In genomic region chr7:132640946-132641345, GRCm38 (mm10) we compare ENCODE assay signal across 12 mouse cellular contexts. TPM values are rescaled to one million over a fixed set of nuclear protein-coding genes. Genes with fewer than 3 reads are reported as not detected.
A peak's percentile ranks its signal among the peaks of the same experiment; 100 is the strongest.
DNase-seq lines count a peak whose midpoint lies in the region; ATAC-seq and TF ChIP-seq lines count a peak whose summit lies in the region.
"Had no signal": no experiment of that assay in that cellular context is flagged by ENCODE, and none has a peak within 500 bp of the region (broad histone marks: within the 10 kb centered on the region; RNA-seq: fewer than 3 reads in every experiment).

No protein-coding gene starts in this region.

- no peak overlapping the region for H3K9ac ChIP-seq in forebrain, embryonic 12.5 days
- no peak overlapping the region for H3K9ac ChIP-seq in forebrain, embryonic 13.5 days
- H3K9ac ChIP-seq in midbrain, embryonic 14.5 days (replicated peaks; ENCODE audit: low read length): no peak overlapping the region
- no peak overlapping the region for H3K9ac ChIP-seq in midbrain, embryonic 15.5 days
- H3K9ac ChIP-seq in hindbrain, postnatal 0 days (replicated peaks; ENCODE audit: low read length): no peak overlapping the region
- H3K9ac ChIP-seq: embryonic facial prominence, embryonic 12.5 days had no signal

- H3K4me2 ChIP-seq in forebrain, embryonic 12.5 days: no peak overlapping the region
- no peak overlapping the region for H3K4me2 ChIP-seq in forebrain, embryonic 13.5 days
- H3K4me2 ChIP-seq in midbrain, embryonic 14.5 days (ENCODE audit: low read length): no peak overlapping the region
- H3K4me2 ChIP-seq in midbrain, embryonic 15.5 days: no peak overlapping the region
- H3K4me2 ChIP-seq in hindbrain, postnatal 0 days (ENCODE audit: low read depth, low read length): no peak overlapping the region
- H3K4me2 ChIP-seq: embryonic facial prominence, embryonic 12.5 days had no signal

- peak; percentile 46; the same call in 1 of the 2 replicates for ATAC-seq in forebrain, embryonic 12.5 days (ENCODE audit: low FRiP score)
- no peak for ATAC-seq in forebrain, embryonic 13.5 days
- no peak for ATAC-seq in midbrain, embryonic 14.5 days (ENCODE audit: low FRiP score, low TSS enrichment)
- ATAC-seq in midbrain, embryonic 15.5 days (replicated peaks): no peak
- ATAC-seq in hindbrain, postnatal 0 days: 0 out of 2 replicates have a peak, but pooled peaks have one; percentile 31
- ATAC-seq in megakaryocyte, adult 5-6 weeks (ENCODE audit: poor library complexity, severe bottlenecking): no peak
- ATAC-seq: activated CD4-positive, CD25-positive, alpha-beta regulatory T cell, adult 4 months had no signal

- 56% methylated on average over 9 of the region's 9 CpGs for WGBS in forebrain, embryonic 12.5 days
- 39% methylated on average over 9 of the region's 9 CpGs for WGBS in forebrain, embryonic 13.5 days
- WGBS in midbrain, embryonic 14.5 days: 49% methylated on average over 9 of the region's 9 CpGs
- WGBS in midbrain, embryonic 15.5 days: 44% methylated on average over 9 of the region's 9 CpGs
- WGBS in hindbrain, postnatal 0 days: 19% methylated on average over 9 of the region's 9 CpGs

- H3K4me3 ChIP-seq in forebrain, embryonic 12.5 days (replicated peaks): no peak overlapping the region
- no peak overlapping the region for H3K4me3 ChIP-seq in forebrain, embryonic 13.5 days
- H3K4me3 ChIP-seq in midbrain, embryonic 14.5 days (replicated peaks; ENCODE audit: low read depth, low read length): no peak overlapping the region
- H3K4me3 ChIP-seq in midbrain, embryonic 15.5 days: no peak overlapping the region
- no peak overlapping the region for H3K4me3 ChIP-seq in hindbrain, postnatal 0 days (ENCODE audit: low read length)
- H3K4me3 ChIP-seq: embryonic facial prominence, embryonic 12.5 days had no signal

- no peak for TF ChIP-seq CTCF in hindbrain, postnatal 0 days (IDR thresholded peaks at IDR 0.05; ENCODE audit: low read depth)

- no peaks in the 10 kb centered on the region for H3K36me3 ChIP-seq in forebrain, embryonic 12.5 days (replicated peaks)
- H3K36me3 ChIP-seq in forebrain, embryonic 13.5 days (ENCODE audit: poor library complexity, severe bottlenecking): no peaks in the 10 kb centered on the region
- peaks cover 3% of the 10 kb centered on the region; the same call in 1 of the 2 replicates for H3K36me3 ChIP-seq in midbrain, embryonic 14.5 days (ENCODE audit: control insufficient read depth, insufficient read depth, low read length)
- H3K36me3 ChIP-seq in midbrain, embryonic 15.5 days (replicated peaks): no peaks in the 10 kb centered on the region
- H3K36me3 ChIP-seq in hindbrain, postnatal 0 days (ENCODE audit: insufficient read depth, low read length): no peaks in the 10 kb centered on the region
- H3K36me3 ChIP-seq: embryonic facial prominence, embryonic 12.5 days had no signal

- no peak overlapping the region for H3K27ac ChIP-seq in forebrain, embryonic 12.5 days
- no peak overlapping the region for H3K27ac ChIP-seq in forebrain, embryonic 13.5 days
- H3K27ac ChIP-seq in midbrain, embryonic 14.5 days (replicated peaks; ENCODE audit: low read depth, low read length): no peak overlapping the region
- H3K27ac ChIP-seq in midbrain, embryonic 15.5 days: no peak overlapping the region
- no peak overlapping the region for H3K27ac ChIP-seq in hindbrain, postnatal 0 days
- H3K27ac ChIP-seq: embryonic facial prominence, embryonic 12.5 days had no signal

- H3K9me3 ChIP-seq in forebrain, embryonic 12.5 days: no peaks in the 10 kb centered on the region
- no peaks in the 10 kb centered on the region for H3K9me3 ChIP-seq in forebrain, embryonic 13.5 days (replicated peaks)
- no peaks in the 10 kb centered on the region for H3K9me3 ChIP-seq in midbrain, embryonic 14.5 days (ENCODE audit: control insufficient read depth, low read length)
- H3K9me3 ChIP-seq in midbrain, embryonic 15.5 days: no peaks in the 10 kb centered on the region
- H3K9me3 ChIP-seq in hindbrain, postnatal 0 days (ENCODE audit: low read length): no peaks in the 10 kb centered on the region
- H3K9me3 ChIP-seq: embryonic facial prominence, embryonic 12.5 days had no signal

- 0 out of 2 replicates have a peak, but pooled peaks cover 2% of the 10 kb centered on the region for H3K27me3 ChIP-seq in forebrain, embryonic 12.5 days
- H3K27me3 ChIP-seq in forebrain, embryonic 13.5 days: no peaks in the 10 kb centered on the region
- no peaks in the 10 kb centered on the region for H3K27me3 ChIP-seq in midbrain, embryonic 14.5 days (ENCODE audit: control insufficient read depth, insufficient read depth, low read length)
- H3K27me3 ChIP-seq in midbrain, embryonic 15.5 days (replicated peaks): no peaks in the 10 kb centered on the region
- H3K27me3 ChIP-seq in hindbrain, postnatal 0 days (ENCODE audit: insufficient read depth, low read length): no peaks in the 10 kb centered on the region

- DNase-seq in midbrain, embryonic 14.5 days: peak; percentile 32
- DNase-seq in hindbrain, postnatal 0 days (ENCODE audit: low spot score): peak; percentile 70
- DNase-seq in mesoderm, embryonic 11.5 days (ENCODE audit: low read depth, low spot score): peak; percentile 46
- no peak for DNase-seq in Muller cell, postnatal 12 days (ENCODE audit: inconsistent ontology term)

- H3K4me1 ChIP-seq in forebrain, embryonic 12.5 days: peaks cover 14% of the 10 kb centered on the region
- peaks cover 10% of the 10 kb centered on the region for H3K4me1 ChIP-seq in forebrain, embryonic 13.5 days
- peaks cover 4% of the 10 kb centered on the region; the same call in 1 of the 2 replicates for H3K4me1 ChIP-seq in midbrain, embryonic 14.5 days (ENCODE audit: control insufficient read depth, insufficient read depth, low read length)
- peaks cover 9% of the 10 kb centered on the region; the same call in 1 of the 2 replicates for H3K4me1 ChIP-seq in midbrain, embryonic 15.5 days
- H3K4me1 ChIP-seq in hindbrain, postnatal 0 days (ENCODE audit: insufficient read depth, low read length): no peaks in the 10 kb centered on the region; the same call in 1 of the 2 replicates
- H3K4me1 ChIP-seq: embryonic facial prominence, embryonic 12.5 days had no signal

RNA-seq across cellular contexts. Expression of gene Lhpp, which starts 30.5 kb away (rescaled TPM):
- 10.9 and 12.1 TPM in 2 replicates for polyA plus RNA-seq in forebrain, embryonic 12.5 days (2016; fragmentation: Nextera tagmentation; extraction: Ambion mirVana)
- polyA plus RNA-seq in forebrain, embryonic 13.5 days (2015; fragmentation: Nextera tagmentation; extraction: Ambion mirVana): 14.5 and 16.8 TPM in 2 replicates
- 35.9 and 41.1 TPM in 2 replicates for polyA plus RNA-seq in midbrain, embryonic 14.5 days (2014; fragmentation: Nextera tagmentation; extraction: Ambion mirVana)
- polyA plus RNA-seq in midbrain, embryonic 15.5 days (2015; fragmentation: Nextera tagmentation; extraction: Ambion mirVana): 38.3 and 39.4 TPM in 2 replicates
- total RNA-seq in hindbrain, postnatal 0 days (2014; rRNA removed): 42.5 and 55.6 TPM in 2 replicates
- polyA plus RNA-seq in hindbrain, postnatal 0 days (2015; fragmentation: Nextera tagmentation; extraction: Ambion mirVana): 53.3 and 56.7 TPM in 2 replicates
- 5.1 and 6.9 TPM in 2 replicates for total RNA-seq in megakaryocyte, adult 5-6 weeks (2015)
- total RNA-seq in megakaryocyte, adult 5-6 weeks (2017): 5.8 and 6.1 TPM in 2 replicates

RNA-seq across cellular contexts. Expression of gene Nkx1-2, which starts 41.5 kb away (rescaled TPM):
- 0.21 and 0.72 TPM in 2 replicates for polyA plus RNA-seq in forebrain, embryonic 12.5 days (2016; fragmentation: Nextera tagmentation; extraction: Ambion mirVana)
- polyA plus RNA-seq in forebrain, embryonic 13.5 days (2015; fragmentation: Nextera tagmentation; extraction: Ambion mirVana): 0.08 TPM in 1 of 2 replicates, not detected in the other
- polyA plus RNA-seq in midbrain, embryonic 14.5 days (2014; fragmentation: Nextera tagmentation; extraction: Ambion mirVana): 0.74 and 0.82 TPM in 2 replicates
- 0.70 and 1.2 TPM in 2 replicates for polyA plus RNA-seq in midbrain, embryonic 15.5 days (2015; fragmentation: Nextera tagmentation; extraction: Ambion mirVana)
- 0.90 TPM in 1 of 2 replicates, not detected in the other for total RNA-seq in hindbrain, postnatal 0 days (2014; rRNA removed)
- polyA plus RNA-seq in hindbrain, postnatal 0 days (2015; fragmentation: Nextera tagmentation; extraction: Ambion mirVana): 0.08 and 0.13 TPM in 2 replicates
- not detected in 2 replicates for total RNA-seq in megakaryocyte, adult 5-6 weeks (2015)
- total RNA-seq in megakaryocyte, adult 5-6 weeks (2017): not detected in 2 replicates
- total RNA-seq: heart, adult 8-10 months; layer of hippocampus, postnatal 10 days had no signal
- polyA plus RNA-seq: activated CD4-positive, CD25-positive, alpha-beta regulatory T cell, adult 4 months had no signal

Comparison
In these comparisons a context has a peak if more than half of its experiments do, and no peak if none do; other contexts are left out.
1. ATAC-seq: peak in forebrain, embryonic 12.5 days (single experiment) and hindbrain, postnatal 0 days (single experiment); none in forebrain, embryonic 13.5 days (single experiment), midbrain, embryonic 14.5 days (single experiment), midbrain, embryonic 15.5 days (single experiment) and megakaryocyte, adult 5-6 weeks (single experiment).